Mouse (Mus musculus) testis, adult 2 months (tissue): ENCODE measurements around the gene Erc2.

Experiments used
- CTCF ChIP-seq: fragments of 200-500 bp; IDR thresholded peaks from 2 replicates; pipeline ENCODE4 v1.5.1; 2012; ENCODE audit warnings: low read depth, mild to moderate bottlenecking, inconsistent platforms, low read length, moderate library complexity; ENCODE audit not compliant: control insufficient read depth, insufficient read depth, insufficient replicate concordance
- POLR2A ChIP-seq: fragments of 200-500 bp; IDR thresholded peaks from 2 replicates; pipeline ENCODE4 v1.6.1; 2012; ENCODE audit warnings: low read depth, mild to moderate bottlenecking, inconsistent platforms, low read length, moderate library complexity; ENCODE audit not compliant: control insufficient read depth

- TF ChIP-seq CTCF (no peak), POLR2A (no peak)
Measured at GRCm38 (mm10) chr14:28386815-28387607, 764.8 kb downstream of the Erc2 start.
